In genomic region chr1:162864816-162865492, GRCm38 (mm10) we compare ENCODE assay signal across 23 mouse cellular contexts. TPM values are rescaled to one million over a fixed set of nuclear protein-coding genes. Genes with fewer than 3 reads are reported as not detected.
DNase-seq lines count a peak whose midpoint lies in the region; ATAC-seq and TF ChIP-seq lines count a peak whose summit lies in the region.
"Had no signal": no experiment of that assay in that cellular context is flagged by ENCODE, and none has a peak within 500 bp of the region (broad histone marks: within the 10 kb centered on the region; RNA-seq: fewer than 3 reads in every experiment).

No protein-coding gene starts in this region.

- H3K27ac ChIP-seq in kidney, embryonic 15.5 days: peak overlapping the region; percentile 42; the same call in 1 of the 2 replicates
- no peak overlapping the region for H3K27ac ChIP-seq in lung, embryonic 14.5 days (ENCODE audit: low read depth)
- no peak overlapping the region for H3K27ac ChIP-seq in limb, embryonic 14.5 days (replicated peaks; ENCODE audit: low read depth, low read length)
- H3K27ac ChIP-seq: forebrain, embryonic 12.5 days; left cerebral cortex, adult 2 months; limb, embryonic 13.5 days had no signal

- H3K9me3 ChIP-seq in kidney, embryonic 15.5 days (replicated peaks): no peaks in the 10 kb centered on the region
- H3K9me3 ChIP-seq in lung, embryonic 14.5 days (ENCODE audit: low read depth, low read length): no peaks in the 10 kb centered on the region
- peaks cover 8% of the 10 kb centered on the region; the same call in 1 of the 2 replicates for H3K9me3 ChIP-seq in limb, embryonic 14.5 days (ENCODE audit: control insufficient read depth, low read length)
- H3K9me3 ChIP-seq: forebrain, embryonic 12.5 days; limb, embryonic 13.5 days had no signal

- no peak overlapping the region for H3K9ac ChIP-seq in kidney, embryonic 15.5 days
- no peak overlapping the region for H3K9ac ChIP-seq in lung, embryonic 14.5 days
- no peak overlapping the region for H3K9ac ChIP-seq in limb, embryonic 14.5 days (ENCODE audit: low read depth, low read length, severe bottlenecking)
- H3K9ac ChIP-seq: forebrain, embryonic 12.5 days; limb, embryonic 13.5 days had no signal

- peak; percentile 14 to 47 for DNase-seq in adrenal gland, postnatal 36 days
- no peak for DNase-seq in adrenal gland, postnatal 25 days
- no peak for DNase-seq in kidney, postnatal 10 days
- peak; percentile 78 for DNase-seq in lung, embryonic 14.5 days
- DNase-seq in lung, postnatal 25 days (ENCODE audit: low spot score): no peak
- peak; percentile 29 for DNase-seq in limb, embryonic 14.5 days (ENCODE audit: low spot score)
- DNase-seq in cerebellum, postnatal 25 days: no peak
- DNase-seq: cerebellum, adult 18-20 months; cerebellum, postnatal 36 days; heart, adult 18-20 months; kidney, adult 11 months; kidney, postnatal 4 days; layer of hippocampus, adult 9-11 months; right cerebral cortex, postnatal 25 days; thymus, postnatal 36 days had no signal

- TF ChIP-seq CTCF in lung, embryonic 14.5 days (IDR thresholded peaks at IDR 0.05; ENCODE audit: low read depth): no peak

- H3K4me1 ChIP-seq in kidney, embryonic 15.5 days: peaks cover 11% of the 10 kb centered on the region
- H3K4me1 ChIP-seq in lung, embryonic 14.5 days (ENCODE audit: insufficient read depth): no peaks in the 10 kb centered on the region
- peaks cover 17% of the 10 kb centered on the region for H3K4me1 ChIP-seq in limb, embryonic 14.5 days (ENCODE audit: control insufficient read depth, insufficient read depth, low read length)

- 75% methylated on average over 8 of the region's 8 CpGs for WGBS in kidney, embryonic 15.5 days
- 52% methylated on average over 8 of the region's 8 CpGs for WGBS in lung, embryonic 14.5 days
- WGBS in limb, embryonic 14.5 days: 54% methylated on average over 8 of the region's 8 CpGs

- no peak overlapping the region for H3K4me3 ChIP-seq in kidney, embryonic 15.5 days (replicated peaks)
- H3K4me3 ChIP-seq in lung, embryonic 14.5 days (ENCODE audit: low read depth, low read length): no peak overlapping the region
- no peak overlapping the region for H3K4me3 ChIP-seq in limb, embryonic 14.5 days (replicated peaks; ENCODE audit: low read length)
- H3K4me3 ChIP-seq: forebrain, embryonic 12.5 days; left cerebral cortex, adult 2 months; limb, embryonic 13.5 days had no signal

- no peaks in the 10 kb centered on the region for H3K27me3 ChIP-seq in kidney, embryonic 15.5 days
- H3K27me3 ChIP-seq in lung, embryonic 14.5 days (ENCODE audit: insufficient read depth, low read length): no peaks in the 10 kb centered on the region
- H3K27me3 ChIP-seq in limb, embryonic 14.5 days (ENCODE audit: control insufficient read depth, insufficient read depth, low read length): no peaks in the 10 kb centered on the region
- H3K27me3 ChIP-seq: CH12.LX; forebrain, embryonic 12.5 days; limb, embryonic 13.5 days had no signal

- no peak overlapping the region for H3K4me2 ChIP-seq in kidney, embryonic 15.5 days
- H3K4me2 ChIP-seq in lung, embryonic 14.5 days: no peak overlapping the region
- no peak overlapping the region for H3K4me2 ChIP-seq in limb, embryonic 14.5 days (replicated peaks; ENCODE audit: low read depth, low read length, severe bottlenecking)
- H3K4me2 ChIP-seq: forebrain, embryonic 12.5 days; limb, embryonic 13.5 days had no signal

- ATAC-seq in kidney, embryonic 15.5 days (replicated peaks; ENCODE audit: low FRiP score): no peak
- peak; percentile 87 for ATAC-seq in lung, embryonic 14.5 days (ENCODE audit: insufficient read depth)
- ATAC-seq in limb, embryonic 14.5 days (ENCODE audit: low FRiP score, low read depth): no peak

- no peaks in the 10 kb centered on the region for H3K36me3 ChIP-seq in kidney, embryonic 15.5 days
- no peaks in the 10 kb centered on the region for H3K36me3 ChIP-seq in lung, embryonic 14.5 days (ENCODE audit: insufficient read depth)
- no peaks in the 10 kb centered on the region for H3K36me3 ChIP-seq in limb, embryonic 14.5 days (ENCODE audit: control insufficient read depth, insufficient read depth, low read length)
- H3K36me3 ChIP-seq: forebrain, embryonic 12.5 days; limb, embryonic 13.5 days had no signal

- no peak for TF ChIP-seq POLR2A in limb, embryonic 14.5 days (IDR thresholded peaks at IDR 0.05; ENCODE audit: borderline replicate concordance, extremely low read depth, insufficient read depth, insufficient read length)

RNA-seq across cellular contexts. Expression of gene Fmo1, which starts 1.5 kb away (rescaled TPM):
- 100 to 1,000 TPM; 158 to 352 TPM for total RNA-seq in adrenal gland, postnatal 36 days (2021)
- total RNA-seq in adrenal gland, postnatal 25 days (2021): 245 and 265 TPM in 2 replicates
- polyA plus RNA-seq in kidney, embryonic 15.5 days (2015; fragmentation: Nextera tagmentation; extraction: Ambion mirVana): 41.5 and 42.2 TPM in 2 replicates
- polyA plus RNA-seq in lung, embryonic 14.5 days (2014; fragmentation: Nextera tagmentation; extraction: Ambion mirVana): 3.4 and 6.4 TPM in 2 replicates
- 41.4 and 46.7 TPM in 2 replicates for polyA plus RNA-seq in limb, embryonic 14.5 days (2012; rRNA removed)
- polyA plus RNA-seq in limb, embryonic 14.5 days (2014; fragmentation: Nextera tagmentation; extraction: Ambion mirVana): 33.5 and 35.0 TPM in 2 replicates
- total RNA-seq: CH12.LX had no signal

RNA-seq across cellular contexts. Expression of gene Fmo2, which starts 33.6 kb away (rescaled TPM):
- 10 to 100 TPM; 40.5 to 47.1 TPM for total RNA-seq in adrenal gland, postnatal 36 days (2021)
- 20.9 and 31.5 TPM in 2 replicates for total RNA-seq in adrenal gland, postnatal 25 days (2021)
- 4.9 and 8.0 TPM in 2 replicates for polyA plus RNA-seq in kidney, embryonic 15.5 days (2015; fragmentation: Nextera tagmentation; extraction: Ambion mirVana)
- polyA plus RNA-seq in lung, embryonic 14.5 days (2014; fragmentation: Nextera tagmentation; extraction: Ambion mirVana): 3.4 and 5.3 TPM in 2 replicates
- 1.5 and 2.1 TPM in 2 replicates for polyA plus RNA-seq in limb, embryonic 14.5 days (2012; rRNA removed)
- polyA plus RNA-seq in limb, embryonic 14.5 days (2014; fragmentation: Nextera tagmentation; extraction: Ambion mirVana): 1.5 TPM in 2 replicates
- total RNA-seq: CH12.LX, MEL had no signal
- polyA plus RNA-seq: forebrain, embryonic 12.5 days had no signal

RNA-seq across cellular contexts. Expression of gene Fmo4, which starts 51.2 kb away (rescaled TPM):
- 1 to 10 TPM in 1 of 2 experiments, under 1 TPM in 1; 0.93 to 1.1 TPM for total RNA-seq in adrenal gland, postnatal 36 days (2021)
- total RNA-seq in adrenal gland, postnatal 25 days (2021): 0.70 and 0.71 TPM in 2 replicates
- polyA plus RNA-seq in kidney, embryonic 15.5 days (2015; fragmentation: Nextera tagmentation; extraction: Ambion mirVana): 0.91 and 1.5 TPM in 2 replicates
- 0.38 and 0.85 TPM in 2 replicates for polyA plus RNA-seq in lung, embryonic 14.5 days (2014; fragmentation: Nextera tagmentation; extraction: Ambion mirVana)
- polyA plus RNA-seq in limb, embryonic 14.5 days (2012; rRNA removed): 0.84 and 0.99 TPM in 2 replicates
- polyA plus RNA-seq in limb, embryonic 14.5 days (2014; fragmentation: Nextera tagmentation; extraction: Ambion mirVana): 0.76 and 0.80 TPM in 2 replicates
- total RNA-seq: CH12.LX; heart, adult 18-20 months; left cerebral cortex, adult 2 months; MEL had no signal
- polyA plus RNA-seq: spleen, adult 2 months; stomach, embryonic 14.5 days had no signal

Comparison
In these comparisons a context has a peak if more than half of its experiments do, and no peak if none do; other contexts are left out.
1. DNase-seq: peak in adrenal gland, postnatal 36 days (2 of 2), lung, embryonic 14.5 days (single experiment) and limb, embryonic 14.5 days (single experiment); none in adrenal gland, postnatal 25 days (single experiment), kidney, postnatal 10 days (single experiment), lung, postnatal 25 days (single experiment) and cerebellum, postnatal 25 days (0 of 2).